ENCODE assay signal across 8 mouse cellular contexts in genomic region chr13:113612141-113612950, GRCm38 (mm10). TPM values are rescaled to one million over a fixed set of nuclear protein-coding genes. Genes with fewer than 3 reads are reported as not detected.
DNase-seq lines count a peak whose midpoint lies in the region; ATAC-seq and TF ChIP-seq lines count a peak whose summit lies in the region.

No protein-coding gene starts in this region.

- H3K36me3 ChIP-seq in midbrain, embryonic 10.5 days = peaks cover 41% of the 10 kb centered on the region
- H3K36me3 ChIP-seq in midbrain, embryonic 14.5 days (ENCODE audit: control insufficient read depth, insufficient read depth, low read length) = no peaks in the 10 kb centered on the region
- peaks cover 14% of the 10 kb centered on the region for H3K36me3 ChIP-seq in heart, embryonic 14.5 days (ENCODE audit: control insufficient read depth, insufficient read depth, low read length)
- H3K36me3 ChIP-seq in kidney, postnatal 0 days (ENCODE audit: insufficient read depth, low read length) = no peaks in the 10 kb centered on the region
- H3K36me3 ChIP-seq in forebrain, embryonic 12.5 days (replicated peaks) = 0 out of 2 replicates have a peak, but pooled peaks cover 3% of the 10 kb centered on the region

- H3K27ac ChIP-seq in midbrain, embryonic 10.5 days (replicated peaks) = peak overlapping the region; percentile 33; the same call in 1 of the 2 replicates
- H3K27ac ChIP-seq in midbrain, embryonic 14.5 days (replicated peaks; ENCODE audit: low read depth, low read length) = no peak overlapping the region
- peak overlapping the region; percentile 45 to 79 for H3K27ac ChIP-seq in heart, embryonic 14.5 days (replicated peaks in 1 of 2; ENCODE audit: control insufficient read depth in 1 of 2, insufficient read depth in 1 of 2, low read depth in 2 of 2, low read length in 2 of 2)
- no peak overlapping the region for H3K27ac ChIP-seq in kidney, postnatal 0 days
- H3K27ac ChIP-seq in olfactory bulb, adult 2 months (ENCODE audit: insufficient read depth, low read depth, low read length) = peak overlapping the region; percentile 43
- H3K27ac ChIP-seq in forebrain, embryonic 12.5 days = no peak overlapping the region

- ATAC-seq in midbrain, embryonic 14.5 days (ENCODE audit: low FRiP score, low TSS enrichment) = no peak
- ATAC-seq in heart, embryonic 14.5 days (ENCODE audit: insufficient number of reproducible peaks, insufficient read depth, low FRiP score, low read depth) = no peak
- no peak for ATAC-seq in kidney, postnatal 0 days (replicated peaks; ENCODE audit: low FRiP score, low read depth)
- ATAC-seq in forebrain, embryonic 12.5 days (ENCODE audit: low FRiP score) = no peak

- H3K9ac ChIP-seq in midbrain, embryonic 14.5 days (replicated peaks; ENCODE audit: low read length) = no peak overlapping the region
- H3K9ac ChIP-seq in heart, embryonic 14.5 days (ENCODE audit: low read length) = peak overlapping the region; percentile 92
- H3K9ac ChIP-seq in kidney, postnatal 0 days (ENCODE audit: low read depth, low read length) = peak overlapping the region; percentile 15
- H3K9ac ChIP-seq in forebrain, embryonic 12.5 days = no peak overlapping the region

- peak overlapping the region; percentile 79; the same call in 1 of the 2 replicates for H3K4me3 ChIP-seq in midbrain, embryonic 10.5 days
- no peak overlapping the region for H3K4me3 ChIP-seq in midbrain, embryonic 14.5 days (replicated peaks; ENCODE audit: low read depth, low read length)
- peak overlapping the region; percentile 15 to 81 for H3K4me3 ChIP-seq in heart, embryonic 14.5 days (ENCODE audit: control insufficient read depth in 1 of 2, insufficient read depth in 1 of 2, low read depth in 1 of 2, low read length in 2 of 2)
- peak overlapping the region; percentile 68 for H3K4me3 ChIP-seq in kidney, postnatal 0 days (replicated peaks; ENCODE audit: low read depth, low read length)
- peak overlapping the region; percentile 20 for H3K4me3 ChIP-seq in olfactory bulb, adult 2 months (ENCODE audit: insufficient read depth, low read depth, low read length)
- H3K4me3 ChIP-seq in forebrain, embryonic 12.5 days (replicated peaks) = no peak overlapping the region

- no peaks in the 10 kb centered on the region for H3K9me3 ChIP-seq in midbrain, embryonic 10.5 days (replicated peaks)
- no peaks in the 10 kb centered on the region for H3K9me3 ChIP-seq in midbrain, embryonic 14.5 days (ENCODE audit: control insufficient read depth, low read length)
- H3K9me3 ChIP-seq in heart, embryonic 14.5 days (ENCODE audit: control insufficient read depth, low read length) = no peaks in the 10 kb centered on the region
- H3K9me3 ChIP-seq in kidney, postnatal 0 days (replicated peaks; ENCODE audit: low read length) = no peaks in the 10 kb centered on the region
- H3K9me3 ChIP-seq in forebrain, embryonic 12.5 days = no peaks in the 10 kb centered on the region

- no peak for DNase-seq in midbrain, embryonic 10.5 days (ENCODE audit: low spot score)
- no peak for DNase-seq in midbrain, embryonic 14.5 days
- no peak for DNase-seq in kidney, postnatal 0 days (ENCODE audit: low spot score)
- DNase-seq in left cerebral cortex, adult 8-10 months (ENCODE audit: low spot score in 2 of 2) = no peak
- DNase-seq in left cerebral cortex, adult 11 months (ENCODE audit: low spot score) = no peak

- H3K4me2 ChIP-seq in midbrain, embryonic 14.5 days (ENCODE audit: low read length) = no peak overlapping the region
- H3K4me2 ChIP-seq in heart, embryonic 14.5 days (ENCODE audit: low read length) = peak overlapping the region; percentile 80
- H3K4me2 ChIP-seq in kidney, postnatal 0 days (ENCODE audit: low read length) = peak overlapping the region; percentile 83
- H3K4me2 ChIP-seq in forebrain, embryonic 12.5 days = no peak overlapping the region

- H3K4me1 ChIP-seq in midbrain, embryonic 10.5 days = peaks cover 78% of the 10 kb centered on the region
- H3K4me1 ChIP-seq in midbrain, embryonic 14.5 days (ENCODE audit: control insufficient read depth, insufficient read depth, low read length) = peaks cover 62% of the 10 kb centered on the region
- H3K4me1 ChIP-seq in heart, embryonic 14.5 days (ENCODE audit: control insufficient read depth in 2 of 2, insufficient read depth in 2 of 2, low read length in 2 of 2) = peaks cover 46 to 75% of the 10 kb centered on the region in 2 experiments
- H3K4me1 ChIP-seq in kidney, postnatal 0 days (replicated peaks; ENCODE audit: insufficient read depth, low read length) = peaks cover 44% of the 10 kb centered on the region
- H3K4me1 ChIP-seq in olfactory bulb, adult 2 months (ENCODE audit: control insufficient read depth, insufficient read depth, low read length) = peaks cover 53% of the 10 kb centered on the region
- H3K4me1 ChIP-seq in forebrain, embryonic 12.5 days = peaks cover 76% of the 10 kb centered on the region

- WGBS in midbrain, embryonic 10.5 days = 74% methylated on average over 24 of the region's 24 CpGs
- 74% methylated on average over 24 of the region's 24 CpGs for WGBS in midbrain, embryonic 14.5 days
- WGBS in heart, embryonic 14.5 days = 45% methylated on average over 24 of the region's 24 CpGs
- 40% methylated on average over 24 of the region's 24 CpGs for WGBS in kidney, postnatal 0 days
- 66% methylated on average over 24 of the region's 24 CpGs for WGBS in olfactory bulb, adult 2 months
- WGBS in forebrain, embryonic 12.5 days = 75% methylated on average over 24 of the region's 24 CpGs

- H3K27me3 ChIP-seq in midbrain, embryonic 10.5 days (ENCODE audit: low read depth, poor library complexity, severe bottlenecking) = no peaks in the 10 kb centered on the region
- no peaks in the 10 kb centered on the region for H3K27me3 ChIP-seq in midbrain, embryonic 14.5 days (ENCODE audit: control insufficient read depth, insufficient read depth, low read length)
- H3K27me3 ChIP-seq in heart, embryonic 14.5 days (ENCODE audit: control insufficient read depth, insufficient read depth, low read length) = no peaks in the 10 kb centered on the region
- H3K27me3 ChIP-seq in kidney, postnatal 0 days (ENCODE audit: insufficient read depth, low read length) = no peaks in the 10 kb centered on the region
- no peaks in the 10 kb centered on the region for H3K27me3 ChIP-seq in forebrain, embryonic 12.5 days

- no peak for TF ChIP-seq CTCF in kidney, postnatal 0 days (IDR thresholded peaks at IDR 0.05; ENCODE audit: low read depth)
- no peak for TF ChIP-seq CTCF in olfactory bulb, adult 2 months (IDR thresholded peaks at IDR 0.05; ENCODE audit: insufficient read depth, low read depth, low read length)

- TF ChIP-seq POLR2A in olfactory bulb, adult 2 months (IDR thresholded peaks at IDR 0.05; ENCODE audit: insufficient read depth, low read depth, low read length) = no peak

RNA-seq across cellular contexts. Expression of gene Snx18, which starts 6.0 kb away (rescaled TPM):
- 12.3 and 13.0 TPM in 2 replicates for polyA plus RNA-seq in midbrain, embryonic 10.5 days (2016; fragmentation: Nextera tagmentation; extraction: Ambion mirVana)
- polyA plus RNA-seq in midbrain, embryonic 14.5 days (2014; fragmentation: Nextera tagmentation; extraction: Ambion mirVana) = 10.3 and 13.2 TPM in 2 replicates
- polyA plus RNA-seq in heart, embryonic 14.5 days (2014; fragmentation: Nextera tagmentation; extraction: Ambion mirVana) = 20.3 and 22.6 TPM in 2 replicates
- 31.2 and 34.8 TPM in 2 replicates for polyA plus RNA-seq in kidney, postnatal 0 days (2015; fragmentation: Nextera tagmentation; extraction: Ambion mirVana)
- not detected in 2 replicates for polyA plus RNA-seq in olfactory bulb, adult 2 months (2012; ENCODE audit: insufficient read depth, insufficient read length, low replicate concordance, missing spikeins)
- 10 to 100 TPM; 21.5 to 24.6 (median 22.9) TPM for total RNA-seq in left cerebral cortex, adult 8-10 months (2022)
- 15.3 and 18.2 TPM in 2 replicates for polyA plus RNA-seq in forebrain, embryonic 12.5 days (2016; fragmentation: Nextera tagmentation; extraction: Ambion mirVana)

RNA-seq across cellular contexts. Expression of gene Hspb3, which starts 51.1 kb away (rescaled TPM):
- polyA plus RNA-seq in midbrain, embryonic 10.5 days (2016; fragmentation: Nextera tagmentation; extraction: Ambion mirVana) = not detected in 2 replicates
- 0.29 TPM in 1 of 2 replicates, not detected in the other for polyA plus RNA-seq in midbrain, embryonic 14.5 days (2014; fragmentation: Nextera tagmentation; extraction: Ambion mirVana)
- polyA plus RNA-seq in heart, embryonic 14.5 days (2014; fragmentation: Nextera tagmentation; extraction: Ambion mirVana) = 58.5 and 60.4 TPM in 2 replicates
- not detected in 2 replicates for polyA plus RNA-seq in kidney, postnatal 0 days (2015; fragmentation: Nextera tagmentation; extraction: Ambion mirVana)
- not detected in 2 replicates for polyA plus RNA-seq in olfactory bulb, adult 2 months (2012; ENCODE audit: insufficient read depth, insufficient read length, low replicate concordance, missing spikeins)
- total RNA-seq in left cerebral cortex, adult 8-10 months (2022) = 1 to 10 TPM; 3.5 to 6.1 (median 5.2) TPM
- polyA plus RNA-seq in forebrain, embryonic 12.5 days (2016; fragmentation: Nextera tagmentation; extraction: Ambion mirVana) = 0.42 TPM in 1 of 2 replicates, not detected in the other

Comparison
In these comparisons a context has a peak if more than half of its experiments do, and no peak if none do; other contexts are left out.
1. H3K27ac ChIP-seq: peak in midbrain, embryonic 10.5 days (single experiment), heart, embryonic 14.5 days (2 of 2) and olfactory bulb, adult 2 months (single experiment); none in midbrain, embryonic 14.5 days (single experiment), kidney, postnatal 0 days (single experiment) and forebrain, embryonic 12.5 days (single experiment).
2. H3K4me3 ChIP-seq: peak in midbrain, embryonic 10.5 days (single experiment), heart, embryonic 14.5 days (2 of 2), kidney, postnatal 0 days (single experiment) and olfactory bulb, adult 2 months (single experiment); none in midbrain, embryonic 14.5 days (single experiment) and forebrain, embryonic 12.5 days (single experiment).
3. H3K4me2 ChIP-seq: peak in heart, embryonic 14.5 days (single experiment) and kidney, postnatal 0 days (single experiment); none in midbrain, embryonic 14.5 days (single experiment) and forebrain, embryonic 12.5 days (single experiment).
4. H3K9ac ChIP-seq: peak in heart, embryonic 14.5 days (single experiment) and kidney, postnatal 0 days (single experiment); none in midbrain, embryonic 14.5 days (single experiment) and forebrain, embryonic 12.5 days (single experiment).